Mouse (Mus musculus): ENCODE measurements around the gene Bcat2. TPM values are rescaled to one million over a fixed set of nuclear protein-coding genes. Genes with fewer than 3 reads are reported as not detected.

Bcat2 gene
- total RNA-seq, 1 experiment: 60.3 TPM

DNA sequence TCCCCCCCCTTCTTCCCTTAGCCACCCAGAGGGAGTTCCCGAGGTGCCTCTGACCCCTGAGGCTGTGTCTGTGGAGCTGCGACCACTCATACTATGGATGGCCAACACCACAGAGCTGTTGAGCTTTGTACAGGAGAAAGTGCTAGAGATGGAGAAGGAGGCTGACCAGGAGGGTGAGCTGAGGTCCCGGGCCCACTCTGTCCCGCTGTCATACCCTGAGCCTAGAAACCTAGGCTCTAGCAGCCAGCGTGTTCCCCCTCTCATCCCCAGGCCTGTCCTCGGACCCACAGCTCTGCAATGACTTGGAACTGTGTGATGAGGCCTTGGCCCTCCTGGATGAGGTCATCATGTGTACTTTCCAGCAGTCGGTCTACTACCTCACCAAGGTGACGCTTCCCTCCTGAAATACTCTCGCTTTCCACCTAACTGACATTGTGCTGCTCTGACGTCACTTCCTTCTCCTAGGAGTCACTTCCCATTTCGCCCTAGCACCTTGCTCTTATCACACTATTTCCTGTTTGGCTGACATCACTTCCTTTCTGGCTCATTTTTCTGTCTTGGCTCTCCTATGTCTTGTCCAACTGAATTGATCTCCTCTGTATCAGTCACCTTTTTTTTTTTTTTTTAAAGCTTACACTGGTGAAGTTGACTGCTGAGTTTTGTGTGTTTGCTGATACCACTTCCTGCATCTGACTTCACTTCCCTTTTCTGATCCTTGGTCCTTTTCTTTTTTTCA is 65.2 kb downstream of the Bcat2 start:
- no peak overlapping the region for H3K27ac ChIP-seq (ENCODE audit: insufficient read depth, low read depth, low read length, poor library complexity, severe bottlenecking)
- in situ Hi-C loops (cut with MboI; ENCODE audit: low sequenced_read_pairs in 2 of 2, unreplicated experiment in 2 of 2): no loop called here
- TF ChIP-seq ZNF384 (IDR thresholded peaks at IDR 0.05; ENCODE audit: low read depth, low read length): 0 out of 2 replicates have a peak, but pooled peaks have one; percentile 8
- no peak for TF ChIP-seq CHD2 (IDR thresholded peaks at IDR 0.05; ENCODE audit: low read depth, low read length)
- no peak for DNase-seq (ENCODE audit: low read depth, low spot score)
- H3K9me3 ChIP-seq (ENCODE audit: control insufficient read depth, insufficient read depth, low read depth, low read length): no peaks in the 10 kb centered on the region
- H3K4me1 ChIP-seq (ENCODE audit: control insufficient read depth in 2 of 2, insufficient read depth in 2 of 2, low read length in 2 of 2, poor library complexity in 1 of 2): peaks cover 1 to 10% of the 10 kb centered on the region in 2 experiments; a peak in 2 of 4 replicates
- no peak overlapping the region for H3K9ac ChIP-seq (ENCODE audit: insufficient read depth, low read depth, low read length, poor library complexity, severe bottlenecking)
- no peak overlapping the region for H3K4me3 ChIP-seq (ENCODE audit: insufficient read depth in 1 of 2, low read depth in 1 of 2, low read length in 2 of 2, poor library complexity in 1 of 2, severe bottlenecking in 1 of 2)
- peaks cover 2% of the 10 kb centered on the region; the same call in 1 of the 2 replicates for H3K36me3 ChIP-seq (ENCODE audit: control insufficient read depth, insufficient read depth, low read length, poor library complexity, severe bottlenecking)

DNA sequence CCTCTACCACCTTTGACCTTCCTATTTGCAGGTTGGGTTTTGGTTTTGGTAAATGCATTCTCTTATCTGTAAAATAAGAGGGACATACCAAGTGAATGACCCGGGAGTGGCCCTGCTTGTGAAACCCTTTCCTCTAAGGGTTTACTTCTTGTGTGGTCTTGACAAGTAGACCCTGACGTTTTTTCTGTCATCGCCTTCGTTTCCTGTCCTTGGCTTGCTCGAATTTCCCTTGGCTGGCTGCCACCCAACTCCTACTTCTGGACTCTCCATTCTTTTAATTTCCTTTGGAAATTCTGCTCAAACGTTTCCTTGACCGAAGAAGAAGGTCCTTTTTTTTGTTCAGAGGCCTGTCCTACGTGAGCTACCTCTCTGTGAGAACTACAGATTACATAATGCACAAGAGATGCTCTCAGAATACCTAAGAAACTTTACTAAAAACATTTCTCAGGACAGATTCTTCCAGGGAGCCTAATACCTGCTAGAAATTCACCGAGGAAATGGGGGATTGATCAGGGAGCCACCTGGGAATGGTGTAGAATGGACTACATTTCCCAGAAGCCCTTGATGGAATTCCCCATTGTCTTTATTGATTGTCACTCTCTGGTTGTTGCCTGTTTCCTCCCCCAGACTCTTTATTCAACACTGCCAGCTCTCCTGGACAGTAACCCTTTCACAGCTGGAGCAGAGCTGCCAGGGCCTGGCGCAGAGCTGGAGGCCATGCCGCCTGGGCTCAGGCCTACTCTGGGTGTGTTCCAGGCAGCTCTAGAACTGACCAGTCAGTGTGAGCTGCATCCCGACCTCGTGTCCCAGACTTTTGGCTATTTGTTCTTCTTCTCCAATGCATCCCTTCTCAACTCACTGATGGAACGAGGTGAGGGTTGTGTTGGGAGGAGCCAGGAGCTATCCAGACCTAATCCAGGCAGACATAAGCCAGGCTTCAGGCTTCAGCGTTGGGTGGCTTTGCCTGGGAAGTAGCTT is 66.0 kb downstream of the Bcat2 start:
- in situ Hi-C loops (cut with MboI; ENCODE audit: low sequenced_read_pairs in 2 of 2, unreplicated experiment in 2 of 2): no loop called here
- Histone ChIP-seq H3K4me1 (ENCODE audit: control insufficient read depth in 2 of 2, insufficient read depth in 2 of 2, low read length in 2 of 2, poor library complexity in 1 of 2) (peaks cover 1 to 10% of the 10 kb centered on the region in 2 experiments; a peak in 2 of 4 replicates), H3K36me3 (ENCODE audit: control insufficient read depth, insufficient read depth, low read length, poor library complexity, severe bottlenecking) (peaks cover 2% of the 10 kb centered on the region; the same call in 1 of the 2 replicates), H3K9ac (ENCODE audit: insufficient read depth, low read depth, low read length, poor library complexity, severe bottlenecking) (no peak overlapping the region), H3K4me3 (ENCODE audit: insufficient read depth in 1 of 2, low read depth in 1 of 2, low read length in 2 of 2, poor library complexity in 1 of 2, severe bottlenecking in 1 of 2) (no peak overlapping the region), H3K27ac (ENCODE audit: insufficient read depth, low read depth, low read length, poor library complexity, severe bottlenecking) (no peak overlapping the region), H3K9me3 (ENCODE audit: control insufficient read depth, insufficient read depth, low read depth, low read length) (no peaks in the 10 kb centered on the region)
- TF ChIP-seq MAFK (IDR thresholded peaks at IDR 0.05; ENCODE audit: insufficient read depth, low read depth, low read length): no peak
- no peak for TF ChIP-seq CHD2 (IDR thresholded peaks at IDR 0.05; ENCODE audit: low read depth, low read length)
- TF ChIP-seq HCFC1 (IDR thresholded peaks at IDR 0.05; ENCODE audit: borderline replicate concordance, insufficient read depth, low read length): peak; percentile 84
- TF ChIP-seq ZC3H11A (IDR thresholded peaks at IDR 0.05; ENCODE audit: borderline replicate concordance, low read depth, low read length): no peak
- no peak for TF ChIP-seq ZNF384 (IDR thresholded peaks at IDR 0.05; ENCODE audit: low read depth, low read length)
- DNase-seq (ENCODE audit: low read depth, low spot score): no peak

DNA sequence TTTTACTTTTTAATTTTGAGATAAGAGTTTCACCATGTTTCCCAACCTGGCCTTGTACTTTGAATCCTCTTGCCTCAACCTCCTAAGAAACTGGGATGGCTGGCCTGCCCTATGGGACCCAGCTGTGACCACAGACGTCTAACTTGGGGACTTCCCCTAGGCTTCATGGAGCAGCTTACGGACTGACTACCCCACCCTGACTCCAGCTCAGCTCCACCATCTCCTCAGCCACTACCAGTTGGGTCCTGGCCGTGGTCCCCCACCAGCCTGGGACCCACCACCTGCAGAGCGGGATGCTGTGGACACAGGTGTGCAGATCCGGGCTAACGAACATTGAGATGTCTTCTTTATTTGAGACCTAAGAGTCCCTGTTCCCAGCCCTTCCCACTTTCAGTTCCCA is 67.8 kb downstream of the Bcat2 start:
- Histone ChIP-seq H3K9me3 (ENCODE audit: control insufficient read depth, insufficient read depth, low read depth, low read length) (no peaks in the 10 kb centered on the region), H3K36me3 (ENCODE audit: control insufficient read depth, insufficient read depth, low read length, poor library complexity, severe bottlenecking) (peaks cover 2% of the 10 kb centered on the region; the same call in 1 of the 2 replicates), H3K27ac (ENCODE audit: insufficient read depth, low read depth, low read length, poor library complexity, severe bottlenecking) (no peak overlapping the region), H3K4me1 (ENCODE audit: control insufficient read depth in 2 of 2, insufficient read depth in 2 of 2, low read length in 2 of 2, poor library complexity in 1 of 2) (peaks cover 1 to 10% of the 10 kb centered on the region in 2 experiments; a peak in 2 of 4 replicates), H3K4me3 (ENCODE audit: insufficient read depth in 1 of 2, low read depth in 1 of 2, low read length in 2 of 2, poor library complexity in 1 of 2, severe bottlenecking in 1 of 2) (no peak overlapping the region), H3K9ac (ENCODE audit: insufficient read depth, low read depth, low read length, poor library complexity, severe bottlenecking) (no peak overlapping the region)
- TF ChIP-seq HCFC1 (IDR thresholded peaks at IDR 0.05; ENCODE audit: borderline replicate concordance, insufficient read depth, low read length) (no peak), ZC3H11A (IDR thresholded peaks at IDR 0.05; ENCODE audit: borderline replicate concordance, low read depth, low read length) (no peak), MAFK (IDR thresholded peaks at IDR 0.05; ENCODE audit: insufficient read depth, low read depth, low read length) (no peak), CHD2 (IDR thresholded peaks at IDR 0.05; ENCODE audit: low read depth, low read length) (no peak), ZNF384 (IDR thresholded peaks at IDR 0.05; ENCODE audit: low read depth, low read length) (no peak)
- DNase-seq (ENCODE audit: low read depth, low spot score): no peak
- in situ Hi-C loops (cut with MboI; ENCODE audit: low sequenced_read_pairs in 2 of 2, unreplicated experiment in 2 of 2): no loop called here

DNA sequence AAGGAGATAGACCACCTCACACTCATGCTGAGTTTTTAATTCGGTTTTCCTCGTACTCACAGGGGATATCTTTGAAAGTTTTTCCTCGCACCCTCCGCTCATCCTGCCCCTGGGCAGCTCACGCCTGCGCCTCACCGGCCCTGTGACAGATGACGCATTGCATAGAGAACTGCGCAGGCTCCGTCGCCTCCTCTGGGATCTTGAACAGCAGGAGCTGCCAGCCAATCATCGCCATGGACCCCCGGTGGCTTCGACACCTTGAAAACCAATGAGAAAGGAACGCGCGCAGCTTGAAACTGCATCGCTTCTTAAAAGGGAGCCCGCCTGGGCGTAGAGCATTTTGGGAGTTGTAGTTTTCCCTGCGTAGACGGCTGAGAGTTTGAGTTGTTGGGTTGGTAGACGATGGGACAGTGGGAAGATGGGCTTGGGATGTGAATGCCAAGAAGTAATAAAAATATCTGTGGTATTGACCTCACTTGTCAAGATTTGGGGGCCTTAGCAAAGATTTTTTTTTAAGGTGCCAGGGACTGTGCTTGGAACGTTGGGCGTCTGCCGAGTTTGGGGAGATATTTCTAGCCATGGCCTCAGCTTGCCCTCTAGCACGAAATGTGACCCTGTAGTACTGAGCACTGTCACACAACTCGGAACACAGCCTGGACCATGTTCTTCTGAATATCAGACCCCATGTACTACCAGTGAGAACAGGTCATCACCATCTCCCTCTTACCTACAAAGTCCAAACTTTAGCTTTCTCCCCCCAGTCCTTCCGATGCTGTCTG is 68.9 kb downstream of the Bcat2 start:
- H3K4me1 ChIP-seq (ENCODE audit: control insufficient read depth in 2 of 2, insufficient read depth in 2 of 2, low read length in 2 of 2, poor library complexity in 1 of 2): peaks cover 1 to 12% of the 10 kb centered on the region in 2 experiments; a peak in 2 of 4 replicates
- in situ Hi-C loops (cut with MboI; ENCODE audit: low sequenced_read_pairs in 2 of 2, unreplicated experiment in 2 of 2): no loop called here
- peak; percentile 90 for DNase-seq (ENCODE audit: low read depth, low spot score)

More for the DNA sequence above, 68.9 kb downstream of the Bcat2 start:
- Histone ChIP-seq H3K9me3 (ENCODE audit: control insufficient read depth, insufficient read depth, low read depth, low read length) (no peaks in the 10 kb centered on the region), H3K27ac (ENCODE audit: insufficient read depth, low read depth, low read length, poor library complexity, severe bottlenecking) (no peak overlapping the region), H3K36me3 (ENCODE audit: control insufficient read depth, insufficient read depth, low read length, poor library complexity, severe bottlenecking) (peaks cover 2% of the 10 kb centered on the region; the same call in 1 of the 2 replicates), H3K4me3 (ENCODE audit: insufficient read depth in 1 of 2, low read depth in 1 of 2, low read length in 2 of 2, poor library complexity in 1 of 2, severe bottlenecking in 1 of 2) (no peak overlapping the region; a peak in 1 of 4 replicates), H3K9ac (ENCODE audit: insufficient read depth, low read depth, low read length, poor library complexity, severe bottlenecking) (no peak overlapping the region)
- TF ChIP-seq MAFK (IDR thresholded peaks at IDR 0.05; ENCODE audit: insufficient read depth, low read depth, low read length) (no peak), HCFC1 (IDR thresholded peaks at IDR 0.05; ENCODE audit: borderline replicate concordance, insufficient read depth, low read length) (peak; percentile 92)

Other genes starting within 250 kb of the Bcat2 start
- gene Trpm4, start 236.4 kb upstream of the Bcat2 start, total RNA-seq (2012; rRNA removed): 26.5 and 48.5 TPM in 2 replicates
- 0.71 and 1.4 TPM in 2 replicates for gene Hrc, start 234.9 kb upstream of the Bcat2 start, total RNA-seq (2012; rRNA removed)
- gene Ppfia3, start 203.1 kb upstream of the Bcat2 start, total RNA-seq (2012; rRNA removed): 6.9 and 12.6 TPM in 2 replicates
- 5.6 and 11.3 TPM in 2 replicates for gene Lin7b, start 199.6 kb upstream of the Bcat2 start, total RNA-seq (2012; rRNA removed)
- gene Snrnp70, start 174.4 kb upstream of the Bcat2 start, total RNA-seq (2012; rRNA removed): 303 and 310 TPM in 2 replicates
- 0.85 and 2.3 TPM in 2 replicates for gene Kcna7, start 164.5 kb upstream of the Bcat2 start, total RNA-seq (2012; rRNA removed)
- 2.4 and 3.6 TPM in 2 replicates for gene Ntf5, start 156.5 kb upstream of the Bcat2 start, total RNA-seq (2012; rRNA removed)
- 0.37 TPM in 1 of 2 replicates, not detected in the other for gene Lhb, start 149.3 kb upstream of the Bcat2 start, total RNA-seq (2012; rRNA removed)
- 26.1 and 26.8 TPM in 2 replicates for gene Gys1, start 135.3 kb upstream of the Bcat2 start, total RNA-seq (2012; rRNA removed)
- 228 and 281 TPM in 2 replicates for gene Ruvbl2, start 132.1 kb upstream of the Bcat2 start, total RNA-seq (2012; rRNA removed)
- gene Ftl1, start 110.3 kb upstream of the Bcat2 start, total RNA-seq (2012; rRNA removed): 398 and 408 TPM in 2 replicates
- gene Bax, start 103.3 kb upstream of the Bcat2 start, total RNA-seq (2012; rRNA removed): 388 and 591 TPM in 2 replicates
- gene Tulp2, start 88.3 kb upstream of the Bcat2 start, total RNA-seq (2012; rRNA removed): 2.6 TPM in 2 replicates
- gene Gm45808, start 83.3 kb upstream of the Bcat2 start, total RNA-seq (2012; rRNA removed): 0.71 TPM in 1 of 2 replicates, not detected in the other
- gene Dhdh, start 81.3 kb upstream of the Bcat2 start, total RNA-seq (2012; rRNA removed): 3.6 and 5.3 TPM in 2 replicates
- 131 and 178 TPM in 2 replicates for gene Nucb1, start 59.7 kb upstream of the Bcat2 start, total RNA-seq (2012; rRNA removed)
- 31.4 and 37.9 TPM in 2 replicates for gene Ppp1r15a, start 43.9 kb upstream of the Bcat2 start, total RNA-seq (2012; rRNA removed)
- 17.8 and 20.2 TPM in 2 replicates for gene Plekha4, start 43.8 kb upstream of the Bcat2 start, total RNA-seq (2012; rRNA removed)
- gene Hsd17b14, start 15.3 kb upstream of the Bcat2 start, total RNA-seq (2012; rRNA removed): 32.5 and 33.0 TPM in 2 replicates
- gene Fgf21, start 45.3 kb downstream of the Bcat2 start, total RNA-seq (2012; rRNA removed): 0.67 and 1.1 TPM in 2 replicates
- gene Fut1, start 47.1 kb downstream of the Bcat2 start, total RNA-seq (2012; rRNA removed): 0.49 and 2.5 TPM in 2 replicates
- gene Izumo1, start 51.7 kb downstream of the Bcat2 start, total RNA-seq (2012; rRNA removed): 0.31 and 0.63 TPM in 2 replicates
- gene Rasip1, start 57.3 kb downstream of the Bcat2 start, total RNA-seq (2012; rRNA removed): 5.3 and 8.6 TPM in 2 replicates
- gene Mamstr, start 69.8 kb downstream of the Bcat2 start, total RNA-seq (2012; rRNA removed): 0.71 and 0.74 TPM in 2 replicates
- 0.27 and 0.37 TPM in 2 replicates for gene Fut2, start 96.2 kb downstream of the Bcat2 start, total RNA-seq (2012; rRNA removed)
- 0.54 and 0.74 TPM in 2 replicates for gene Ntn5, start 113.9 kb downstream of the Bcat2 start, total RNA-seq (2012; rRNA removed)
- gene Sec1, start 124.2 kb downstream of the Bcat2 start, total RNA-seq (2012; rRNA removed): 4.5 and 7.6 TPM in 2 replicates
- gene Car11, start 129.7 kb downstream of the Bcat2 start, total RNA-seq (2012; rRNA removed): 4.4 and 7.9 TPM in 2 replicates
- 10.0 and 10.6 TPM in 2 replicates for gene Dbp, start 134.9 kb downstream of the Bcat2 start, total RNA-seq (2012; rRNA removed)
- 3,487 and 5,312 TPM in 2 replicates for gene Rpl18, start 145.3 kb downstream of the Bcat2 start, total RNA-seq (2012; rRNA removed)
- gene Sphk2, start 147.8 kb downstream of the Bcat2 start, total RNA-seq (2012; rRNA removed): 18.7 and 21.5 TPM in 2 replicates
- 6.1 and 6.6 TPM in 2 replicates for gene Fam83e, start 151.1 kb downstream of the Bcat2 start, total RNA-seq (2012; rRNA removed)
- 0.76 and 1.7 TPM in 2 replicates for gene Spaca4, start 155.7 kb downstream of the Bcat2 start, total RNA-seq (2012; rRNA removed)
- gene Lmtk3, start 213.6 kb downstream of the Bcat2 start, total RNA-seq (2012; rRNA removed): 7.2 and 9.5 TPM in 2 replicates
- gene Sult2b1, start 214.5 kb downstream of the Bcat2 start, total RNA-seq (2012; rRNA removed): 1.6 and 2.1 TPM in 2 replicates
- 96.2 and 113 TPM in 2 replicates for gene Cyth2, start 244.4 kb downstream of the Bcat2 start, total RNA-seq (2012; rRNA removed)